Mouse (Mus musculus) limb, embryonic 15.5 days (tissue): ENCODE results near the gene Leap2. TPM values are rescaled to one million over a fixed set of nuclear protein-coding genes. Genes with fewer than 3 reads are reported as not detected.

ENCODE experiments used
- ATAC-seq: fragments of 200-750 bp; cut with Nextera tagmentation; 2 replicates; pipeline ENCODE4 v1.8.0; 2017; ENCODE audit warnings: low read depth, moderate TSS enrichment; ENCODE audit not compliant: insufficient number of reproducible peaks, low FRiP score, low TSS enrichment
- H3K27ac ChIP-seq: fragments of 300-500 bp; sonication (generic); 2 replicates; pipeline ENCODE4 v1.5.1; 2015; ENCODE audit warnings: moderate library complexity, mild to moderate bottlenecking, inconsistent platforms
- H3K27me3 ChIP-seq: fragments of 300-500 bp; sonication (generic); 2 replicates; pipeline ENCODE4 v1.6.1; 2015; ENCODE audit warnings: inconsistent platforms
- H3K36me3 ChIP-seq: fragments of 300-500 bp; sonication (generic); 2 replicates; pipeline ENCODE4 v1.6.1; 2015; ENCODE audit warnings: inconsistent platforms
- H3K4me1 ChIP-seq: fragments of 300-500 bp; sonication (generic); 2 replicates; pipeline ENCODE4 v1.6.1; 2015; ENCODE audit warnings: inconsistent platforms
- H3K4me2 ChIP-seq: fragments of 300-500 bp; sonication (generic); 2 replicates; pipeline ENCODE4 v1.6.1; 2015; ENCODE audit warnings: mild to moderate bottlenecking, inconsistent platforms
- H3K4me3 ChIP-seq: fragments of 300-500 bp; sonication (generic); 2 replicates; pipeline ENCODE4 v1.5.1; 2015; ENCODE audit warnings: mild to moderate bottlenecking, inconsistent platforms
- H3K9ac ChIP-seq: fragments of 300-500 bp; sonication (generic); 2 replicates; pipeline ENCODE4 v1.6.1; 2015; ENCODE audit warnings: inconsistent platforms
- H3K9me3 ChIP-seq: fragments of 300-500 bp; sonication (generic); 2 replicates; pipeline ENCODE4 v1.6.1; 2016; ENCODE audit warnings: inconsistent platforms
- WGBS: fragments of 180-500 bp; shearing (Covaris S2); methylation state at CpG from one replicate; pipeline ENCODE4 v1.1.7; 2015; 5-methylcytosine and 5-hydroxymethylcytosine counted together
- microRNA-seq: library from miRNA; unstranded; fragments of <30 nt; microRNA quantifications from one replicate; pipeline ENCODE4, GENCODE M21; 2016
- polyA plus RNA-seq: library from polyadenylated mRNA; unstranded; fragments of >200 nt; fragmentation: Nextera tagmentation; extraction: Ambion mirVana; gene quantifications from 2 replicates; pipeline ENCODE4 v1.2.1, GENCODE M21; 2015

The Leap2 gene
- polyA plus RNA-seq, 1 experiment from 2014 or later, result not detected

DNA sequence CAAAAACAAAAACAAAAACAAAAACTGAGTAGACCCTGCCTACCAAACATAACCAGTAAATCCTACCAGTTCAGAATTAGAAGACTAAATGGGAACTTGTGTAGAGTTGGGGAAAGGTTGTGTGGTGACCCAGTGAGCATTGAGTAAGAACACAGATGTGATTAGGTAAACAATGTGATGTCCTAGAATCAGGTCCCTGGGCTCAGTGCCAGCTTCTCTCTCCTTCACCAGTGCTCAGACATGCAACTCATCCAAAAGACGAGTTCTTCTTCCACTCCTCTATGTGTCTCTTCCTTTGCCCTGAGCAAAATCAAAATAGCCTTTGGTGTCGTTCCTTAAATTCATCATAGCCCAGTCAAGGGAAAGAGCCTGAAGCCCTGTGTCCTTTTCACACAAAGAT lies 1.9 kb upstream of the Leap2 start:
- H3K27me3 ChIP-seq, result no peaks in the 10 kb centered on the region
- no peak overlapping the region for H3K4me2 ChIP-seq
- peaks cover 7% of the 10 kb centered on the region for H3K4me1 ChIP-seq
- no peaks in the 10 kb centered on the region for H3K9me3 ChIP-seq
- no peak overlapping the region for H3K4me3 ChIP-seq
- no peak for ATAC-seq
- WGBS, result 73% methylated on average over 2 of the region's 2 CpGs
- H3K27ac ChIP-seq, result no peak overlapping the region
- peaks cover 24% of the 10 kb centered on the region for H3K36me3 ChIP-seq
- H3K9ac ChIP-seq, result no peak overlapping the region

DNA sequence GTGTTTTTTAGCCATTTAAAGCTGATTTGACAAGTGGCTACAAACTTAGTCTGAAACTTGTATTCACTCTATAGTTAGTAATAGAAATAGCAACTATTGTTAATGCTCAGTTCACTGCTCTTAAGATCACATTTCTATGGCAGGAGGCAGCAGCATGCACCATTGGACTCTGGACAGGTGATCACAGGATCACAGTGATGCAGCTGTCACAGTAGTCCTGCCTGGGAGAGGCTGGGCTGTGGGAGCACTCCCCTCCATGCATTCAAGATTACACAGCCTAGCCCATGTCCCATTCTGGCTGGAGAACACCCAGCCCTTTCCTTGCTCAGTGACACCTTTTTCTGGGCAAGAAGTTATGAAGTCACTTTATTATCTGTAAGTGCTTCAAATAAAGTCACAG lies 4.9 kb downstream of the Leap2 start:
- H3K4me1 ChIP-seq, result no peaks in the 10 kb centered on the region
- H3K27ac ChIP-seq, result no peak overlapping the region
- H3K36me3 ChIP-seq, result peaks cover 75% of the 10 kb centered on the region
- no peak overlapping the region for H3K4me3 ChIP-seq
- H3K9ac ChIP-seq, result no peak overlapping the region
- no peak overlapping the region for H3K4me2 ChIP-seq
- no peak for ATAC-seq
- H3K9me3 ChIP-seq, result no peaks in the 10 kb centered on the region
- no peaks in the 10 kb centered on the region for H3K27me3 ChIP-seq

DNA sequence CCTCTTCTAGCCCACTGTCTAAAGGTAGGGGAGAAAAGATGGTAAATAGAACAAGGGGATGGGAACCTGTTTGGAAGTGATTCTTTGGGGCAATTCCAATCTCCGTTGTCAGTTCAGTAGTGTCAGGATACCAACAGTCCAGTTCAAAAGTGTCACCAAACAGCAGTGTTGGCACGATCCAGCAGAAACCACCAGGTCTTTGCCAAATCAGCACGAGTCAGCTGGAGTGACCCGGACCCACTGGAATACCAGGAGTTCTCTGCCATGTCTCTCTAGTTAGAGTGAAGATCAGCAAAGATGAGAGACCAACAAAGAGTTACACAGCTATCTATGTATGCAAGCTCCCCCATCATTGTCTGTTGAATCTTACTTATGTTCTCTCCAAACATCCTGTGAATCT lies 9.1 kb downstream of the Leap2 start:
- Histone ChIP-seq H3K4me2 (no peak overlapping the region), H3K4me3 (no peak overlapping the region), H3K4me1 (no peaks in the 10 kb centered on the region), H3K36me3 (peaks cover 86% of the 10 kb centered on the region), H3K9me3 (no peaks in the 10 kb centered on the region), H3K9ac (no peak overlapping the region), H3K27me3 (no peaks in the 10 kb centered on the region), H3K27ac (no peak overlapping the region)
- ATAC-seq, result no peak
- WGBS, result 91% methylated on average over 4 of the region's 4 CpGs

DNA sequence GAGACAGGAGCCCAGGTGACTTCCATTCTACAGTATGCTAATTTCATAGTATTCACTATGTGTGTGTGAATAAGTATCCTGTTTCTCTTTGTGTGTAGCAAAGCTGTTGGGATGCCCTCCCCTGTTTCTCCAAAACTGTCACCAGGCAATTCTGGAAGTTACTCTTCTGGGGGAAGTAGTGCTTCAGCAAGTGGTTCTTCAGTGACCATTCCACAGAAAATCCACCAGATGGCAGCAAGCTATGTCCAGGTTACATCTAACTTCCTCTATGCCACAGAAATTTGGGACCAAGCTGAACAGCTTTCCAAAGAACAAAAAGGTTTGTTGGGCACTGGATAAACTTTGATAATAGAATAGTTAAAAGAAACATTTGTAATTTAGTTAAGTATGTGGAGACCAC lies 11.2 kb downstream of the Leap2 start:
- Histone ChIP-seq H3K36me3 (peaks cover 84% of the 10 kb centered on the region), H3K4me2 (no peak overlapping the region), H3K9me3 (no peaks in the 10 kb centered on the region), H3K27me3 (no peaks in the 10 kb centered on the region), H3K9ac (no peak overlapping the region), H3K27ac (no peak overlapping the region), H3K4me1 (no peaks in the 10 kb centered on the region), H3K4me3 (no peak overlapping the region)
- ATAC-seq, result no peak

DNA sequence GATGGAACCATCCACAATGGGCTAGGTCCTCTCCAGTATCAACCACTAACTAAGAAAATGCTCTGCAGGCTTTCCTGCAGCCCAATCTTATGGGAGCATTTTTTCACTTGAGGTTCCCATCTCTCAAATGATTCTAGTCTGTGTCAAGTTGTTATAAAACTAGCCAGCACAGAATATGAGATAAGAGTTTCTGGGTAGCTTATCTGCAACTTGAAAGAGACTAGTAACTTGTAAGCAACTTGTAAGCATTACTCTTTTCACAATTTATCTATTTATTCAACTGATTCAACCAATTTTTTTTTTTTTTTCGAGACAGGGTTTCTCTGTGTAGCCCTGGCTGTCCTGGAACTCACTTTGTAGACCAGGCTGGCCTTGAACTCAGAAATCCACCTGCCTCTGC lies 19.3 kb downstream of the Leap2 start:
- Histone ChIP-seq H3K27me3 (no peaks in the 10 kb centered on the region), H3K4me3 (no peak overlapping the region), H3K4me1 (no peaks in the 10 kb centered on the region), H3K9ac (no peak overlapping the region), H3K27ac (no peak overlapping the region), H3K36me3 (peaks cover 84% of the 10 kb centered on the region), H3K9me3 (no peaks in the 10 kb centered on the region), H3K4me2 (no peak overlapping the region)
- WGBS, result 85% methylated on average over 1 of the region's 1 CpGs
- ATAC-seq, result no peak

DNA sequence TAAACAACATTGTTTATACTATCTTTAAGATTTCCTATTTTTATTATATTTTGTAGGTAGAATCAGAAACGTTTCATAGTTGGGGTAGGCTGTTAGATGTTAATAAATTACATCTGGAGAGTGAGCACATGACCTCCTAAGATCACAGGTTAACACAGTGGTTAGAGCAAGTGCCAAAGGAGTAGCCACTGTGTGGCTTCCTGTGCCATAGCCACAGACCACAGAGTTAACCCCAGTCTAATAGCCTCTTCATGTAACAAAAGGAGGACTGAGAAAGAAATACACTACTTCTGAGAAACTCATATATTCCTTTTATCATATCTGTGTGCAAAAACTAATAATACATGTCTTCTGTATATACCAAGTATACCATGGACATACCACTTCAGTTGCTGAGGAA lies 29.1 kb downstream of the Leap2 start:
- WGBS, result 60% methylated on average over 1 of the region's 1 CpGs
- peaks cover 40% of the 10 kb centered on the region for H3K36me3 ChIP-seq
- H3K27me3 ChIP-seq, result no peaks in the 10 kb centered on the region
- no peak overlapping the region for H3K4me3 ChIP-seq
- H3K9me3 ChIP-seq, result no peaks in the 10 kb centered on the region
- H3K4me1 ChIP-seq, result no peaks in the 10 kb centered on the region
- no peak overlapping the region for H3K9ac ChIP-seq
- H3K27ac ChIP-seq, result no peak overlapping the region
- ATAC-seq, result no peak
- no peak overlapping the region for H3K4me2 ChIP-seq

DNA sequence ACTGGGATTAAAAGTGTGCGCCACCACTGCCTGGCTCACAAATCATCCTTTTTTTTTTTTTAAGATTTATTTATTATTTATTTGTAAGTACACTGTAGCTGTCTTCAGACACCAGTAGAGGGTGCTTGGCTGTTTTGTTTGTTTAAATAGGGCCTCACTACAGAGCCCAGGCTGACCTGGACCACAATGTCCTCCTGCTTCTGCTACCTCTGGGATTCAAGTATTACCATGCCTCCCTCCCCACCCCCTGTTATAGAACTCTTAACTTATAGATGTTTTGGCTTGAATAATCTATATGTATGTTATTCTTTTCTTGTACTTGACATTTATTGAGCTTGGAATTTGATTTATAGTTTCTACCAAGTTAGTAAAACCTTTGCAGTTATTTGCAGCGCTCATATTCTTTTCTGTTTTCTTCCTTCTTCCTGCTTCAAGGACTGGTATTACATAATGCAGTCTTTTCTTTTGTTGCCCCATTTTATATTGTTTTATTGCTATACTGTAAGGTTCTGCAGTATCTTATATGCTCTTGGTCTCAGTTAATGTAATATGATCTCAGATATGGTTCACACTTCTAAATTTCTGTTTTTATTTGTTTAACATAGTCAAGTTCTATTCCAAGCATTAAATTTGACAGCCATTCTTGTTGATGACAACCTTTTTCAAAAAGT lies 39.1 kb downstream of the Leap2 start:
- Histone ChIP-seq H3K9me3 (no peaks in the 10 kb centered on the region), H3K4me1 (no peaks in the 10 kb centered on the region), H3K4me2 (no peak overlapping the region), H3K36me3 (peaks cover 37% of the 10 kb centered on the region), H3K9ac (no peak overlapping the region), H3K27me3 (no peaks in the 10 kb centered on the region), H3K27ac (no peak overlapping the region), H3K4me3 (no peak overlapping the region)
- WGBS, result 90% methylated on average over 2 of the region's 2 CpGs
- ATAC-seq, result no peak

DNA sequence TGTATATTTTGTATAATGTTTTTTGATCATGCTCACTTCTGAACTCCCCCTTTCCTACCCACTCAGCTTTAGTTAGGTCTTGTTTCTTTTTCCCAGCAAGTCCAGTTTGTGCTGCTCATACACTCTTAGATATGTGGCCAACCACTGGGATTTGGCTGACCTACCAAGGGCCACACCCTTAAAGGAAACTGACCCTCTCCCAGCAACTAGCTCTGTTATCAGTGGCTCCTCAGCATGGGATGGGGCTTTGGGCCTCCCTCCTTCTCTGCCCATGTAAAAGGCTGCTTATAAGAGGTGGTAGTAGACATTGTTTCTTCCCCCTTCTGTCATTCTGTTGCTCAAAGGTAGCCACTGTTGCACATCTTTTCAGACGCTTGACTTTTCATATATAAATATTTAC lies 44.1 kb downstream of the Leap2 start:
- Histone ChIP-seq H3K9ac (no peak overlapping the region), H3K4me1 (no peaks in the 10 kb centered on the region), H3K4me3 (no peak overlapping the region), H3K4me2 (no peak overlapping the region), H3K9me3 (no peaks in the 10 kb centered on the region), H3K27me3 (no peaks in the 10 kb centered on the region), H3K27ac (no peak overlapping the region), H3K36me3 (peaks cover 45% of the 10 kb centered on the region)
- ATAC-seq, result no peak
- 89% methylated on average over 1 of the region's 1 CpGs for WGBS

Small RNAs within 50 kb of the gene (microRNA-seq; reads per million reads assigned to microRNA genes)
- not detected for gene Mir6920

Other genes starting within 250 kb of the Leap2 start
- 66.2 and 73.6 TPM in 2 replicates for gene Hspa4, start 122.7 kb downstream of the Leap2 start, polyA plus RNA-seq
- 17.8 and 18.4 TPM in 2 replicates for gene Zcchc10, start 98.5 kb downstream of the Leap2 start, polyA plus RNA-seq
- gene Aff4, start 72.3 kb downstream of the Leap2 start, polyA plus RNA-seq, result 38.5 and 50.7 TPM in 2 replicates
- gene Uqcrq, start 7.7 kb upstream of the Leap2 start, polyA plus RNA-seq, result 477 and 501 TPM in 2 replicates
- 2.6 and 2.8 TPM in 2 replicates for gene Gdf9, start 7.9 kb upstream of the Leap2 start, polyA plus RNA-seq
- gene Gm10447, start 33.9 kb upstream of the Leap2 start, polyA plus RNA-seq, result 0.10 TPM in 2 replicates
- gene Shroom1, start 34.0 kb upstream of the Leap2 start, polyA plus RNA-seq, result 4.4 and 4.6 TPM in 2 replicates
- gene Gm9837, start 47.3 kb upstream of the Leap2 start, polyA plus RNA-seq, result not detected in 2 replicates
- gene Gm9945, start 57.0 kb upstream of the Leap2 start, polyA plus RNA-seq, result not detected in 2 replicates
- 0.21 and 0.28 TPM in 2 replicates for gene Sowaha, start 57.1 kb upstream of the Leap2 start, polyA plus RNA-seq
- gene Sept8, start 96.1 kb upstream of the Leap2 start, polyA plus RNA-seq, result 54.9 and 55.4 TPM in 2 replicates
- gene Kif3a, start 144.2 kb upstream of the Leap2 start, polyA plus RNA-seq, result 69.2 and 82.2 TPM in 2 replicates
- gene Il4, start 195.5 kb upstream of the Leap2 start, polyA plus RNA-seq, result 1.8 and 2.6 TPM in 2 replicates
- not detected in 2 replicates for gene Il13, start 211.5 kb upstream of the Leap2 start, polyA plus RNA-seq